Mouse (Mus musculus) neural tube, embryonic 12.5 days (tissue): ENCODE data around the gene Sdf4. TPM values are rescaled to one million over a fixed set of nuclear protein-coding genes. Genes with fewer than 3 reads are reported as not detected.

Source experiments
- ATAC-seq: fragments of 200-750 bp; cut with Nextera tagmentation; 2 replicates; pipeline ENCODE4 v1.8.0; 2017; ENCODE audit warnings: low read depth, mild to moderate bottlenecking, moderate TSS enrichment, moderate library complexity; ENCODE audit not compliant: low FRiP score
- H3K27ac ChIP-seq: fragments of 300-500 bp; sonication (generic); 2 replicates; pipeline ENCODE4 v1.5.1; 2016
- H3K27me3 ChIP-seq: fragments of 300-500 bp; sonication (generic); replicated peaks from 2 replicates; pipeline ENCODE4 v1.6.1; 2016; ENCODE audit warnings: mild to moderate bottlenecking
- H3K36me3 ChIP-seq: fragments of 300-500 bp; sonication (generic); 2 replicates; pipeline ENCODE4 v1.6.1; 2016; ENCODE audit warnings: mild to moderate bottlenecking
- H3K4me1 ChIP-seq: fragments of 300-500 bp; sonication (generic); 2 replicates; pipeline ENCODE4 v1.6.1; 2016
- H3K4me2 ChIP-seq: fragments of 300-500 bp; sonication (generic); replicated peaks from 2 replicates; pipeline ENCODE4 v1.6.1; 2016; ENCODE audit warnings: mild to moderate bottlenecking
- H3K4me3 ChIP-seq: fragments of 300-500 bp; sonication (generic); 2 replicates; pipeline ENCODE4 v1.5.1; 2016
- H3K9ac ChIP-seq: fragments of 300-500 bp; sonication (generic); 2 replicates; pipeline ENCODE4 v1.6.1; 2016; ENCODE audit warnings: mild to moderate bottlenecking
- H3K9me3 ChIP-seq: fragments of 300-500 bp; sonication (generic); 2 replicates; pipeline ENCODE4 v1.6.1; 2016; ENCODE audit warnings: mild to moderate bottlenecking
- whole genome bisulfite sequencing: fragments of 180-500 bp; shearing (Covaris S2); methylation state at CpG from one replicate; pipeline ENCODE4 v1.1.7; 2016; 5-methylcytosine and 5-hydroxymethylcytosine counted together
- polyA plus RNA-seq: library from polyadenylated mRNA; unstranded; fragments of >200 nt; fragmentation: Nextera tagmentation; extraction: Ambion mirVana; gene quantifications from 2 replicates; pipeline ENCODE4 v1.2.1, GENCODE M21; 2016

Sdf4 gene
- polyA plus RNA-seq: 129 and 133 TPM in 2 replicates

DNA sequence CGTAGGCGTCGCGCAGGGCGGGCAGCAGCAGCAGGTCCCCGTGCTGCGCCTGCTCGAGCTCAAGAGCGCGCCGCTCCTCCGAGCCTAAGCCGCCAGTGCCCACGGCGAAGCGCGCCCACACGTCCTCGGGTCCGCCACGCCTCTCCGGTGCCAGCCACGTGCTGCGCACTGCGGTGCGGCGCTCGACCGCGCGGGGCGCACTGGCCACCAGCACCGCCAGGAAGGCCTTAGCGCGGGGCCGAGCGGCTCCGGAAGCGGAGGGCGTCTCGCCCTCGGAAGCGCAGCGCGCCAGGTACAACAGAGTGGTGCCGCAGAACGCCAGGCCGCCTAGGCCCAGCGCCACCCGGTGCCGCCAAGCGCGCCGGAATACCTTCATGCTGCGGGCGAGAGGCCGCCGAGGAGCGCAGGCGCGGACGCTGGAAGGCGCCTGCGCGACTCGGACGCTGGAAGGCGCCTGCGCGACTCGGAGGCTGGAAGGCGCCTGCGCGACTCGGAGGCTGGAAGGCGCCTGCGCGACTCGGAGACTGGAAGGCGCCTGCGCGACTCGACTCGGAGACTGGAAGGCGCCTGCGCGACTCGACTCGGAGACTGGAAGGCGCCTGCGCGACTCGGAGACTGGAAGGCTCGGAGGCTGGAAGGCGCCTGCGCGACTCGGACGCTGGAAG is at the start of gene Sdf4, which contains the start of gene B3galt6:
TSS of gene Sdf4 (plus strand) at position 632 of the 665 bp plus-strand sequence.
TSS of gene B3galt6 (minus strand) at position 409 of the 665 bp plus-strand sequence.
- Histone ChIP-seq H3K4me1 (peaks cover 24% of the 10 kb centered on the region), H3K4me2 (peak within 1 kb of the TSS; percentile 99), H3K9me3 (no peaks in the 10 kb centered on the region), H3K36me3 (peaks cover 17% of the 10 kb centered on the region), H3K27ac (peak within 1 kb of the TSS; percentile 74), H3K9ac (peak within 1 kb of the TSS; percentile 83), H3K27me3 (no peaks in the 10 kb centered on the region), H3K4me3 (peak within 1 kb of the TSS; percentile 81)
- WGBS: under 1% methylated on average over 99 of the region's 99 CpGs
- peak; percentile 88 for ATAC-seq

DNA sequence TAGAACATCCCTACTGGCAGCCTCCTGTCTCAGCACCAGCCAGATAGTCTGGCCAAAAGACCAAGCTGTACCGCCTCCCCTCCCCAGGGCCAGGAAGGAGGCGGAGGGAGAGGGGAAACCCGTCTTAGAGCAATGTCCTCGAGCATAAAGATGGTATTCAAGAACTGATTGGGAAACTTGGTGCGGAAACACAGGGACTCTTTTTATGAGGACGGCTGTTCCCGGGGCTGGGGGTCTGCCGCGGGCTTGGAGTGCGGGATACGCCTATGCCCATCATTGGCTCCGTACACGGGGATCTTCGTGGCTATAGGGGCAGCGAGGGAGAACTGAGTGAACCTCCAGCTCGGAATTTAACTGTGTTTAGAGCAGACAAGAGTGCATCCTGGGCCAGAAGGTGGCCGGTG is 49.6 kb upstream of the Sdf4 start:
- Histone ChIP-seq H3K4me3 (peak overlapping the region; percentile 97), H3K9ac (peak overlapping the region; percentile 91), H3K4me1 (peaks cover 19% of the 10 kb centered on the region), H3K4me2 (peak overlapping the region; percentile 95), H3K27ac (peak overlapping the region; percentile 47; the same call in 1 of the 2 replicates), H3K27me3 (no peaks in the 10 kb centered on the region; the same call in 1 of the 2 replicates), H3K9me3 (no peaks in the 10 kb centered on the region), H3K36me3 (peaks cover 19% of the 10 kb centered on the region)
- ATAC-seq: peak; percentile 52
- under 1% methylated on average over 17 of the region's 17 CpGs for WGBS

DNA sequence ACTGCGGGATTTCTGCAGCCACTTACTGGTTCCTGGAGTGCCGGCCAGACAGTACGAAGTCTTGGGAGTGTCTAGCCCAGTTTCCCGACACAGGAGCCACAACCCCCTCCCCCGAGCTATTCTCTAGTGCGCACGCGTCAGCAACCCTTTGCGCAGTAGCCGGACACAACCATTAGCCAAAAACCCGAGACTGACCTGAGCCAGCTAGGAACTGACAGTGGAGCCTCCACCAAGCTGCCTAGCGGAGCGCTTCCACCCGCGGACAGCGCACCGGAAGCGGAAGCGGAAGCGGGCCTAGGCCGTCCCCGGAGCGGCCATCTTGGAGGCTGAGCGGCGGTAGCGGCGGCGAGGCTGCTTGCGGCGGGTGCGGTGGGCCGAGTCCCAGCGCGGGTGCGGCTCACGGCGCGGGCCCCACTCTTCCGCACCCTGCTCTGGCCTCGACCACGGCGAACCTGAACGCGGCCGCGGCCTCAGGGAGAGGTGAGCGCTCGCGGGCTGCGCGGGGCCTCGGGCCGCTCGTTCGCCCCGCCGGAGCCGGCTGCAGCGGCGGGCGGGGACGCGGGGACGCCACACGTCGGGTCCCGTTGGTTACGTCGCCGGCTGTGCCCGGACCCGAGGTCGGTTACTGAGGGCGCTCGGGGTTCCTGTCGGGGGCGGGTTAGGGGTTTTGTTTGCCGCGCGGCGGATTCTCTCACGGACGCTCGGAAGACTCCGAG is 49.0 kb upstream of the Sdf4 start, which contains the start of gene Ube2j2:
TSS of gene Ube2j2 (plus strand) at position 298 of the 716 bp plus-strand sequence.
- WGBS: under 1% methylated on average over 85 of the region's 85 CpGs
- peak within 1 kb of the TSS; percentile 47; the same call in 1 of the 2 replicates for H3K27ac ChIP-seq
- ATAC-seq: peak; percentile 99
- peak within 1 kb of the TSS; percentile 97 for H3K4me3 ChIP-seq
- peaks cover 25% of the 10 kb centered on the region for H3K36me3 ChIP-seq
- H3K27me3 ChIP-seq: no peaks in the 10 kb centered on the region; the same call in 1 of the 2 replicates
- H3K9me3 ChIP-seq: no peaks in the 10 kb centered on the region
- H3K9ac ChIP-seq: peak within 1 kb of the TSS; percentile 91
- H3K4me2 ChIP-seq: peak within 1 kb of the TSS; percentile 95
- H3K4me1 ChIP-seq: peaks cover 19% of the 10 kb centered on the region

DNA sequence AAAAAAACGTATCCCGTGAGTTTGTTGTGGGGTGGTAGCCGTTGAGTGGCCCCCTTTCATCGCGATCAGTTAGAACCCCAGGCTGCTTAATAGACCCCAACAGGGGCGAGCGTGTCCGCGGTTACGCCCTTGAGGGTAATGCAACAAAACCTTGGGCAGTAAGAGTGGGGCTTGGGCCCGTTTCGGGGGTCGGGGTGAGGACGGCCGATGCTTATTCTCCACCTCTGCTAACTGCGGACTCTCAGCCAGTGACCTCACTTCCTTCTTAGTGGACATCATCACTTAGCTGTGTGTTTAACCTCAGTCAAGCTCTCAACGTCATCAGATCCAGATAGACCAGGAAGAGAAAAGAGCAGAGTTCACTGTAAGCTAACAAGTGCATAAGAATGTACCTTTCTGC is 48.4 kb upstream of the Sdf4 start:
- H3K27ac ChIP-seq: no peak overlapping the region

DNA sequence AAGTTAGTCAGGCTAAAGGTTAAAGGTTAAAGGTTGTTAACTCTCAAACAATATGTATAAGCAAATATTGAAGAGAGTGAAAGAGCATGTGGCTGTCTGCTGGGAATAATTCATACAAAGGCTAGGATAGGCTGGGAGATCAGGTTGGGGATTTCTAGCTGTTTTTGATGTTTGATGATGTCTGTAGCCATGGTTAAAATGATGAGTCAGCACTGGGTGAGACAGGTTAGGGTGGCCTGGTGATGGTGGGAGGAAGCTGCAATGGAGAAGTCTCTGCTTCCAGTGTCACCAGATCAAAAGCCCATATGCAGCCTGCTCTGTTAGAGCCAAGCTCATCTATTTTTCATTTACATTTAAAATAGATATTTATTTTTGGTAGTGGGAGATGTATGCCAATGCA is 45.6 kb upstream of the Sdf4 start:
- H3K9ac ChIP-seq: no peak overlapping the region
- peaks cover 19% of the 10 kb centered on the region for H3K4me1 ChIP-seq
- peaks cover 57% of the 10 kb centered on the region for H3K36me3 ChIP-seq
- no peaks in the 10 kb centered on the region for H3K9me3 ChIP-seq
- H3K4me2 ChIP-seq: no peak overlapping the region
- H3K4me3 ChIP-seq: no peak overlapping the region
- H3K27me3 ChIP-seq: no peaks in the 10 kb centered on the region
- no peak for ATAC-seq
- no peak overlapping the region for H3K27ac ChIP-seq

More for the DNA sequence above, 48.4 kb upstream of the Sdf4 start:
- H3K9ac ChIP-seq: peak overlapping the region; percentile 91
- H3K9me3 ChIP-seq: no peaks in the 10 kb centered on the region
- 1% methylated on average over 17 of the region's 17 CpGs for WGBS
- H3K4me3 ChIP-seq: peak overlapping the region; percentile 97
- H3K4me1 ChIP-seq: peaks cover 19% of the 10 kb centered on the region
- H3K36me3 ChIP-seq: peaks cover 30% of the 10 kb centered on the region
- 0 out of 2 replicates have a peak, but pooled peaks have one; percentile 14 for ATAC-seq
- no peaks in the 10 kb centered on the region; the same call in 1 of the 2 replicates for H3K27me3 ChIP-seq
- peak overlapping the region; percentile 95 for H3K4me2 ChIP-seq

DNA sequence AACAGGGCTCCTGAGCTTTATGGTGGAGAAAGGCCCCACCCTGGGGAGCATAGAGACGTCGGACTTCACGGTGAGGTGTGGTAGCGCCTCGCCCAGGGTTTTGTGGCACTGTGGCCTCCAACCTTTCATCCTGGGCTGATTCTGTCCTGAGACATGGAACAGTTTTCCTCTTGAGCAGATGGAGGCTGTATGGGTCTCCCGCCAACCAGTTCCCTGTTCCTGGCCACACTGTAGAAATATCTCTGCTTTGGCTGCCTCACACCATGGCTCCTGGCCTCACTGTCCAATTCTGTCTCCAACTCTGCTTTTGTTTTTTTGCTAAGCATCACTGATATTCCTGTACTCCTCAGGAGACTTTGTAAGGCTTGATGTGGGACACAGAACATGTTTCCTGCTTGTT is 37.2 kb upstream of the Sdf4 start:
- Histone ChIP-seq H3K27ac (no peak overlapping the region), H3K9ac (no peak overlapping the region), H3K36me3 (peaks cover 75% of the 10 kb centered on the region), H3K9me3 (no peaks in the 10 kb centered on the region), H3K27me3 (no peaks in the 10 kb centered on the region), H3K4me2 (no peak overlapping the region), H3K4me3 (no peak overlapping the region), H3K4me1 (no peaks in the 10 kb centered on the region)
- WGBS: 96% methylated on average over 6 of the region's 6 CpGs
- no peak for ATAC-seq

DNA sequence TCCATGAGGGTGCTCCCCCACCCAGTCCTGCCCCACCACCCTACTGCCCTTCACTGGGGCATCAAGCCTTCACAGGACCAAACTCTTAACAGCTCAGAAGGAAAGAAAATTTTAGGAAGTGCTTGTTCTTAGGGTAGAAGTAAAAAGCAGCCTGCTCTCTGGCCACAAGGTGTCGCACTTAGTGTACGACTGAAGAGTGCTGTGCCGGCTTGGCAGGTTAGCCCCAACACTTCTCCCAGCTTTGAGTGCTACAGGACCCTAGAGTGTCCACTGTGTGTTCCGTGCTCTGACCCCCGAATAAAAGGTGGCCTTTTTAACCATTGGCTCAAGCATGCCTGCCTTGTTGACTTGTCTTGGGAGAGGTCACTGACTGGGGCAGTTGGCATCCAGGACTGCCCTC is 33.4 kb upstream of the Sdf4 start:
- Histone ChIP-seq H3K9me3 (no peaks in the 10 kb centered on the region), H3K27me3 (no peaks in the 10 kb centered on the region), H3K36me3 (peaks cover 49% of the 10 kb centered on the region), H3K4me3 (no peak overlapping the region), H3K27ac (no peak overlapping the region), H3K9ac (0 out of 2 replicates have a peak overlapping the region, but pooled peaks have one; percentile 5), H3K4me2 (no peak overlapping the region), H3K4me1 (peaks cover 17% of the 10 kb centered on the region)
- WGBS: 8% methylated on average over 5 of the region's 5 CpGs
- ATAC-seq: peak; percentile 60

DNA sequence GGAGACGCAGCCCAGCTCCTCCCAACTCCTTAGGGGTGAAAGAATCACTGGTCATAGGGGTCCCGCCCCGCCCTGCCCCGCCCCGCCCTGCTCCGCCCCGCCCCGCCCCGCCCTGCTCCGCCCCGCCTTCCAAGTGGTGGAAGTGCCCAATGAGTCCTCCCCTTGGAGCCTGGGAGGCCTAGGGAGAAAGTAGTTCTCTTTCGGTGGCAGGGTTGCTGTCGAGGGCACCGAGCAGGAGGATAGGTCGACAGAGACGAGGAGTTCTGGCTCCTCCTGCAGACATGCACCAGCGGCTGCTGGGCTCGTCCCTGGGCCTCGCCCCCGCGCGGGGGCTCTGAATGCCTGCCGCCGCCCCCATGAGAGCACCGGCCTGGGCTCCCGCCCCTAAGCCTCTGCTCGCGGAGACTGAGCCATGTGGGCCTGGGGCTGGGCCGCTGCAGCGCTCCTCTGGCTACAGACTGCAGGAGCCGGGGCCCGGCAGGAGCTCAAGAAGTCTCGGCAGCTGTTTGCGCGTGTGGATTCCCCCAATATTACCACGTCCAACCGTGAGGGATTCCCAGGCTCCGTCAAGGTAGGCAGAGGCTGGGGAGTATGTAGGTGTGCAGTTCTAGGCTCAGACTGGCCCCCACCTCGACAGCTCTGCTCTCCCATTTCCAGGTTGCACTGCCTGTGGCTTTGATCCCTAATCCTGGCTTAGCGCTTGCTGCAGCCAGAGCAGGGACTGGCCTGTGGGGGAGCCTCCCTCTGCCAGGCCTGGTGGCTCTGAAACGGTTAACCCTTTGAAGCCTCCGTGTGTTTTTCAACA is 30.3 kb upstream of the Sdf4 start, which contains the start of gene C1qtnf12:
TSS of gene C1qtnf12 (plus strand) at position 152 of the 805 bp plus-strand sequence.
- H3K9me3 ChIP-seq: no peaks in the 10 kb centered on the region
- peaks cover 17% of the 10 kb centered on the region for H3K4me1 ChIP-seq
- peak; percentile 72 for ATAC-seq
- peak within 1 kb of the TSS; percentile 84 for H3K4me2 ChIP-seq
- peak within 1 kb of the TSS; percentile 37 for H3K4me3 ChIP-seq
- peak within 1 kb of the TSS; percentile 63 for H3K9ac ChIP-seq
- no peak within 1 kb of the TSS for H3K27ac ChIP-seq
- 1% methylated on average over 37 of the region's 42 CpGs for WGBS
- no peaks in the 10 kb centered on the region for H3K27me3 ChIP-seq
- peaks cover 46% of the 10 kb centered on the region for H3K36me3 ChIP-seq

DNA sequence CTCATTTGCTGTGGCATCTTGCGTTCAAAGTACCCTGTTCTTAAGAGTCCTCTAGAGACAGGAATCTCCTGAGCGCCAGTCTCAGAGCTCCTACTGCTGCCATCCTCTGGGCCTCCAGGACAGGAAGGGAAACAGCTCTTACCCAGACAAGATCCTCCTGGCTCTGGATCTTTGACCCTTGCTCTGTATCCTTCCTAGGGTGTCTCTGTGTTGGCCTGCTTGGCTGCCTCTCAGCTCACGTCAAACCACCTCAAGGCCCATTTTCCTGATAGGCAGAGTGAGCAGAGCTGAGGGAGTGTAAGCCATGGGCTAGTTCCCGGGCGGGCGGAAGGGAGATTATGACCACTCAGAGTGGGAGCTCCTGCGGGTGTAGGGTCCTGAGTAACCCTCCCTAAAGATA is 29.6 kb upstream of the Sdf4 start:
- no peak overlapping the region for H3K27ac ChIP-seq
- no peaks in the 10 kb centered on the region for H3K9me3 ChIP-seq
- no peak for ATAC-seq
- peaks cover 38% of the 10 kb centered on the region for H3K36me3 ChIP-seq
- WGBS: 58% methylated on average over 7 of the region's 7 CpGs
- no peaks in the 10 kb centered on the region for H3K27me3 ChIP-seq
- 0 out of 2 replicates have a peak overlapping the region, but pooled peaks have one; percentile 3 for H3K4me3 ChIP-seq
- H3K4me1 ChIP-seq: peaks cover 17% of the 10 kb centered on the region
- peak overlapping the region; percentile 63; the same call in 1 of the 2 replicates for H3K9ac ChIP-seq
- peak overlapping the region; percentile 84 for H3K4me2 ChIP-seq

DNA sequence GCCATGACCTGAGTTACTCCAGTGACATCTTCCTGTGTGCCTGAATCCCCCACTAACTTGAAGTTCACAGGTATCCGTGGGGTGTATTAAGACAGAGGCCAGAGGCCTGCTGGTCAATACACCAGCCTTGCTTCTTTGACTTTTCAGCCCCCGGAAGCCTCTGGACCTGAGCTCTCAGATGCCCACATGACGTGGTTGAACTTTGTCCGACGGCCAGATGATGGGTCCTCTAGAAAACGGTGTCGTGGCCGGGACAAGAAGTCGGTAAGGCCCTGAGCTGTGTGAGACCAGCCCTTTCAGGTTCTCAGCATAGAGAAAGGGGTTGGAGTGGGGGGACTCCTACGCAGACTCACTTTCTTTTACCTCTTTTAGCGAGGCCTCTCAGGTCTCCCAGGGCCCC is 28.3 kb upstream of the Sdf4 start:
- Histone ChIP-seq H3K9ac (no peak overlapping the region), H3K36me3 (peaks cover 31% of the 10 kb centered on the region), H3K4me3 (no peak overlapping the region), H3K27ac (no peak overlapping the region), H3K9me3 (no peaks in the 10 kb centered on the region), H3K4me2 (no peak overlapping the region), H3K27me3 (no peaks in the 10 kb centered on the region), H3K4me1 (peaks cover 17% of the 10 kb centered on the region)
- no peak for ATAC-seq
- WGBS: 93% methylated on average over 11 of the region's 11 CpGs

DNA sequence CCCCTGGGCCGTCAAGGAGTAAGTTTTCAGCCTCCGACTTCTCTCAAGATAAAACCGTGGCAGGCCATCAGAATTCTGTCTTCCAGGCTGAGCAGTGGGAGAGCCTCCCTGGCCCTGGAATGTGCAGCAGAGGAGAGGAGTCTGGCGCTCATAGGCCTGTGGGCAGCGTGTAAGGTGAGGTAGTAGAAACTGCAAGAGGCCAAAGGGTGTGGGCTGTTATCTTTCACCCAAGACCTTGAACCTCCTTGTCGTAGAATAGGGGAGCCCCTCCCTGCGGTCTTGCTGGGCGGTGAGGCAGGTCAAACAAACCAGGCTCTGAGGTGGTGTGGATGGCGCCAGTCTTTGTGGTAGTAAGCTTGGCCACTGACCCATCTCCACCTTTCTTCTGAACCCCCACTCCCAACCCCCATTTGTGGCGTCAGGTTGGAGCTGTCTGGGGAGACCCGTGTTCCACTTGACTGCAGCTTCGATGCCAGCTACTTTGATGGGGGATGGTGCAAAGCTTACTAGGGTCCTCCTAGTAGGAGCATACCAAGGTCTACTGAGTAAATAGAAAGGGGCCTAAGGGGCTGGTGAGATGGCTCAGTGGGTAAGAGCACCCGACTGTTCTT is 23.5 kb upstream of the Sdf4 start:
- 90% methylated on average over 13 of the region's 13 CpGs for WGBS

More for the DNA sequence above, 23.5 kb upstream of the Sdf4 start:
- Histone ChIP-seq H3K4me3 (no peak overlapping the region), H3K9me3 (no peaks in the 10 kb centered on the region), H3K36me3 (peaks cover 22% of the 10 kb centered on the region), H3K27ac (no peak overlapping the region), H3K4me2 (no peak overlapping the region), H3K9ac (no peak overlapping the region), H3K4me1 (no peaks in the 10 kb centered on the region), H3K27me3 (no peaks in the 10 kb centered on the region)
- no peak for ATAC-seq
